In the genomic region with DNA sequence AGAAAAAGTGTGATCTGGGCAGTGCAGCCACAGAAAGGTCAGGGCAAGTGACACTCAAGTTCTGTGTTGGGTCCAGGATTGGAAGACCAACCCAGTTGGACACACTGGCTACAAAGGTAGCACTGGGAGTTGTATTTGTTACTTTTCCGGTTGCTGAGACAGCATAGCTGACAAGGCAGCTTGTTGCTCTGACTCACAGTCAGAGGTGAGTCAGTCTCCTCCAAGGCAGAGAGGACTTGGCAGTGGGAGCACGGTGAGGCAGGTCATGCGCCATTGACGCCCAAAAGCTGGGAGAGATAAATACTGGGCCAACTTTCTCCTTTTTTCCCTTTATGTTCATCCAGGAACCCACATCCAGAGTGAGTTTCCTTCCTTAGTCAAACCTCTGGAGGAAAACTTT, we compare ENCODE assay signal across 21 mouse cellular contexts.
DNase-seq lines count a peak whose midpoint lies in the region; TF ChIP-seq lines count a peak whose summit lies in the region.
"Had no signal": no experiment of that assay in that cellular context is flagged by ENCODE, and none has a peak within 500 bp of the region (broad histone marks: within the 10 kb centered on the region; RNA-seq: fewer than 3 reads in every experiment).

No protein-coding gene starts in this region.

- no peak for TF ChIP-seq POLR2A in myocyte (IDR thresholded peaks at IDR 0.05; ENCODE audit: insufficient read length, low read depth)

- H3K27me3 ChIP-seq in myocyte (ENCODE audit: control insufficient read depth, insufficient read depth, insufficient read length): no peaks in the 10 kb centered on the region
- H3K27me3 ChIP-seq: embryonic facial prominence, embryonic 15.5 days; heart, embryonic 15.5 days; hindbrain, embryonic 13.5 days; neural tube, embryonic 15.5 days had no signal

- no peaks in the 10 kb centered on the region for H3K79me2 ChIP-seq in myocyte (ENCODE audit: control insufficient read depth, insufficient read depth)

- H3ac ChIP-seq in myocyte (ENCODE audit: control insufficient read depth, insufficient read length): no peak overlapping the region

- peak; percentile 72 for DNase-seq in adrenal gland, adult 2 months
- DNase-seq in adrenal gland, adult 18-20 months (ENCODE audit: low spot score in 2 of 2): no peak
- DNase-seq in 3134 (ENCODE audit: extremely low read depth, insufficient read length, low spot score) (peak; percentile 54), NIH3T3 (ENCODE audit: low read depth) (peak; percentile 80)
- DNase-seq in right cerebral cortex, postnatal 25 days: no peak
- DNase-seq in layer of hippocampus, postnatal 25 days (ENCODE audit: extremely low spot score in 1 of 2, low spot score in 1 of 2): no peak
- DNase-seq: B cell, adult 2 months; cerebellum, adult 11 months; gastrocnemius, postnatal 25 days; heart, adult 2 months; heart, postnatal 36 days; kidney, adult 8-10 months; kidney, postnatal 10 days; spleen, adult 18-20 months; thymus, postnatal 14 days had no signal

- H3K4me2 ChIP-seq in myocyte (ENCODE audit: low read depth): no peak overlapping the region
- H3K4me2 ChIP-seq: embryonic facial prominence, embryonic 15.5 days; heart, embryonic 15.5 days; hindbrain, embryonic 13.5 days; neural tube, embryonic 15.5 days had no signal

- H3K4me3 ChIP-seq in myocyte: no peak overlapping the region
- H3K4me3 ChIP-seq: embryonic facial prominence, embryonic 15.5 days; heart, adult 2 months; heart, embryonic 15.5 days; hindbrain, embryonic 13.5 days; midbrain, embryonic 10.5 days; neural tube, embryonic 15.5 days had no signal

- no peaks in the 10 kb centered on the region for H3K36me3 ChIP-seq in myocyte (ENCODE audit: control insufficient read depth, insufficient read depth)
- H3K36me3 ChIP-seq: embryonic facial prominence, embryonic 15.5 days; heart, embryonic 15.5 days; hindbrain, embryonic 13.5 days; midbrain, embryonic 10.5 days; neural tube, embryonic 15.5 days had no signal

TF ChIP-seq in myocyte, 11 proteins besides CTCF, POLR2A, EP300 and RAD21:
- TF ChIP-seq REST (IDR thresholded peaks at IDR 0.05; ENCODE audit: insufficient read depth, insufficient read length) (no peak), MAX (IDR thresholded peaks at IDR 0.05; ENCODE audit: low read depth) (no peak), SRF (IDR thresholded peaks at IDR 0.05; ENCODE audit: control insufficient read depth, insufficient read length, low read depth) (peak; percentile 26), USF1 (IDR thresholded peaks at IDR 0.05; ENCODE audit: low read depth) (no peak)
TF ChIP-seq in myocyte: peak in this region for 1.

Comparison
In these comparisons a context has a peak if more than half of its experiments do, and no peak if none do; other contexts are left out.
1. DNase-seq: peak in adrenal gland, adult 2 months (single experiment), 3134 (single experiment) and NIH3T3 (single experiment); none in adrenal gland, adult 18-20 months (0 of 2), right cerebral cortex, postnatal 25 days (single experiment) and layer of hippocampus, postnatal 25 days (0 of 2).